Mouse (Mus musculus): ENCODE measurements at regions not wholly inside any gene's neighbourhood (a gene's known extent, or its start where the extent isn't known, plus 50 kb on each side); places are given as distances from the start of the nearest gene placed in this dataset.

DNA sequence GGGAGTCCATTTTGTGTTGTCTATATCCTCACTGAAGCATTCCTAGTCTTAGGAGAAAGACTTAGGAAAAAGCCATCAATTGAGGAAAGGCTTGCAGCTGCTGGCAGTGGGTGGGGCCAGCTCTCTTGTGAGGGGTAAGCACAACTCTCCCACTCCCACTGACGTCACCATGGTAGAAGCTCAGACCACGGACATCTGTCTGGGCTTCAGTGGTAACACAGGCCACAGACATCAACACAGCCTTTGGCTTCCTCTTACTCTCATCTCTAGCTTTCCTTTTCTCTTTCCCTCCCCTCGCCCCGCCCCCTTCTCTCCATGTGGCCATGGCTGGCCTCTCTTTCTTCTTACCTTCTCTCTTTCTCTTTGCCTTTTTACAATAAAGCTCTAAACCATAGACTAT is 407.4 kb upstream of the Gm6657 start:
- TF ChIP-seq CTCF (IDR thresholded peaks at IDR 0.05) (no peak), EP300 (IDR thresholded peaks at IDR 0.05; ENCODE audit: insufficient read depth, low read depth, low read length) (no peak)

Data from heart, adult 2 months (tissue).